Mouse (Mus musculus) natural killer cell, adult 2 months (primary cell): ENCODE results near the gene Agpat3.

ENCODE experiments used
- DNase-seq, 2 experiments: peaks; one replicate each; pipeline ENCODE4 v3.0.0; 2022; ENCODE audit warnings: low spot score in 2 of 2

Gene Agpat3

DNA sequence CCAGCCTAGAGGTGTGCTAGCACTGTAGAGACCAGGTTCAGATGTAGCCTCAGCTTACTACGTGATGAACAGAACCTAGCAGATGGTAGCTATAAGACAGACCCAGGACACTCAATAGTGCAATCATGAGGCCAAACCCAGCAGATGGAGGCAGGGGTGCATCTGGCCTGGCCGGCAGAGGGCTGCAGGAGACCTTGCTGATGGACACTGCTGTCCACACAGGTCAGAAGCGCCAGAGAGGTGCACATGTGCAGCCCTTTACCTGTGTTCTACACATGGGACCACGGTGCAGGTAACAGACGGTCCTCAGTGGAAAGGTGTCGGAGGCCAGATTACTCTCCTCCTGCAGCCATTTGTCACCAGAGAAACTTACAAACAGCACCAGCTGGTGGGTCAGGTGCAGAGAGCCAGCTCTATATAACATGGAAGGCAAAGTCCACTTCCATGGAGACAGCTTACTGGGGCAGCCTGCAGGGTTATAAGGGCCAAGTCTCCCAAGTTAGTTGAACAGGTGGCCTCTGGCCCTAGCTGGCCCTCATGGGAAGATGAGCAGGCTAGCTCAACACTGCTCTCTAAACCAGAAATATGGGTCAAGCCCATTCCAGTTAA is 27.6 kb downstream of the Agpat3 start:
- no peak for DNase-seq

- DNase-seq, result no peak
Observed at GRCm38 (mm10) chr10:78323214-78323880, 28.9 kb downstream of the Agpat3 start.

DNA sequence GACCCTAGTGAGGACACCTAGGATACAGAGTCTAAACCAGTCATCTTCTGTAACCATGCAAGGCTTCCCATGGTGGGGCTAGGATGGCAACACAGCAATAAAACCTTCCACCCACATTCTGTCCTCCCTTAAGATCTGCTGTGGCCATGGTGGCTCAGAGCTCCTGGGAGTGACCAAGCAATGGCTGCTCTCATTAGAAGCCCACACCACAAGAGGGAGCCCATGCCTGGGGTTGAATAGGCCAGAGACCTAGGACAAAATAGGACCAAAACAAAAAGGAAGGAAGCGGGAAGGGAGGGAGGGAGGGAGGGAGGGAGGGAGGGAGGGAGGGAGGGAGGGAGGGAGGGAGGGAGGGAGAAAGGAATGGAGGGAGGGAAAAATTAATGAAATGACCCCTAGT is 29.5 kb downstream of the Agpat3 start:
- DNase-seq, result no peak

DNA sequence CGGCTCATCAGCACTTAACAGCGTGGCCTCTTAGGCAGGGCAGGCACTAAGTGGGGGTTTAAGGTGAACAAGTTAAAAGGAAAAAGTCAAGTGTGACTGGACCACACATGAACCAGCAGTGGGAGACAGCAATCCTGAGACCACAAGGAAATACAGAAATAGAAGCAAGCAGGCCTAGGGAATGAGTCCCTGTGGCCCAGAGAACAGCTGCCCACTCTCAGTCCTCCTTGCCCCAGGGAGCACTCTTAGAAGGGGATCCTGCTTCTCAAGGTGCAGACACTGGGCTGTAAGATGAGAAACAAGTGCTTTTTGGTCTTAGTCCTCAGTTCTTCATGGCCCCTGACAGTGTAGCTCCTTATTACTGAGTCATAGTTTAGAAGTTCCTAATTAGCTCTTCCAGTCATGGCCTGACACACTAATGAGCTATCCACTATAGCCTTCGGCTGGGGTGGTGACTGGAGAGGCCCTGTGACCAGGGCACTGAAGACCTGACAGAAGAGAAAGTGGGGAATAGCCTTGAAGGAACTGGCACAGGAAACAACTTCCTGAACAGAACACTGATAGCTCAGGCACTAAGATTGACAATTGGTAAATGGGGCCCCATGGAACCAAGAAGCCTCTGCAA is 31.0 kb downstream of the Agpat3 start:
- DNase-seq, result no peak

GRCm38 (mm10) chr10:78320526-78320925 is 31.8 kb downstream of the Agpat3 start:
- DNase-seq, result no peak

- no peak for DNase-seq
Observed at GRCm38 (mm10) chr10:78319940-78320339, 32.3 kb downstream of the Agpat3 start.

- DNase-seq, result no peak
Observed at GRCm38 (mm10) chr10:78317270-78317923, 34.9 kb downstream of the Agpat3 start.

DNA sequence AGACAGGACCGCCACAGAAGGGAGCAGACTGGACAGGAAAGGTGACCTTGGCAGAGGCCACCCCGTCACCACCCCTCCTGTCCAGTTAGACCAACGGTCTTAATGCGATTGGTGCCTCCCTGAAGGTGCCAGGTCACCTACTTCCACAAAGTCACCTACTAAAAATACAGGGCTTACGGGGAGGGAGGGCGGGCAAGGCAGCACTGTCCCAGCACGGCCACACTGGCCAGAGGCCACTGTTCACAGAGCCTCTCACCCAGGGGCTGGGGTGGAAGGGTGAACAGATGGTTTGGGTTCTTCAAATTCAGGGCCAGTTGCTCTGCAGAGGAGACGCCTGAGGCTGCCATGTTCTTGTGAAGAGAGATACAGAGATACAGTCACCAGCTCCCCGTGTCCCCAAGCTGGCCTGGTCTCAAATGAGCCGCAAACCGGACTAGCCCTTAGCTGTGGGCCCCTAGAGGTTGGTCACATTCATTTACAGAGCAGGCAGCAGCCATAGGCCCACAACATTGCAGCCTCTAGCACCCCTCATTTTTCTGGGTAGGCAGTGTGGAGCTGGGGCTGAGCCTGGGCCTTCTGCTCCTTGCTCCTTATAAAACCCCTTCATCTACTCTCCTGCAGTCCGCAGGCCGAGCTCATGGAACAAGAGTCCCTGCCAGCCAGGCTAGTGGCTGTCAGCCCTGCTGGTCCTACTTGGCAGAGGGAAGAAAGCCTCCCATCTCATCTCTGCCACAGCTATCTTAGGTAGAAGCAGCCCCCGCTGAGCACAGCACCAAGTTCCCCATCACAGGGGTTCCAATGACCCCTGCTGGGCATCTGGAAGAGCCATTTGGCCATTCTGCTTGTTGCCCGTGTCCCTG is 35.8 kb downstream of the Agpat3 start:
- no peak for DNase-seq

DNA sequence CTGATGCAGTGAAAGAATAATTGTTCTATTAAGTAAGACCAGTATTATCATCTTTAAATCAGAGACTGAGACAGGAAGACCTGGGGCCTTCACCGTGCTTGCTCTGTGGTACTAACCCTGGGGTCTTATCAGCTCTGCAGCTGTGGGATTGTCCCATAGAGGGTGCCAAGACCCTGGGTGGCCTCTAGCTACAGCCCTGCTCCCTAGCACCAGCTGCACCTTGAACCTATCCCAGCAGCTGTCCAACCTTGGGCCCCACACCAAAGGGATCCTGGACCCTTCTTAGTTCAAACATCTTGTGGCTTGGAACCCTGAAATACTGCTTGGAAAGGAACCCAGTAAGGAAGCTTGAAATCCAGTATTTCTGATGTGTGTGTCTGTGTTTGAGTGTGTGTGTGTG is 37.1 kb downstream of the Agpat3 start:
- no peak for DNase-seq

GRCm38 (mm10) chr10:78311886-78312635 is 40.2 kb downstream of the Agpat3 start:
- no peak for DNase-seq

DNA sequence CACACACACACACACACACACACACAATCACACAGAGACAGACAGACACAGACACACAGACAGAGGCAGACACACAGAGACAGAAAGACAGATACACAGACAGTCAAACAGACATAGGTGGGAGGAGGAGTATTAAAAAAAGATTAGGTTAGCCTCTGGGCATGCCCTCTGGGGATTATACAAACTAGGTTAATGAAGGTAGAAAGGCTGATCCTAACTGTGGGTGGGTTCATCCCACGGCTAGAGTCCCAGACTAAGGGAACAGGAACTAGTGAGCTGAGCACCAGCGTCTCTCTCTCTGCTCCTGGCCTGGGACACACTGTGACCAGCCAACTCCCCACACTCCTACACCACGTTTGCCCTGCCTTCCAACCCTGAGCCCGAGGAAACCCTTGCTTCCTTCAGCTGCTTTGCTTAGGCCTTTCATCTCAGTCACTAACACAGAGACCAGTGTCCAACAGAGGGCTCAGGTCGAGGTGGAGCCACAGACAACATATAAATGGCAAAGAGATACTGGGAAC is 41.5 kb downstream of the Agpat3 start:
- no peak for DNase-seq

DNA sequence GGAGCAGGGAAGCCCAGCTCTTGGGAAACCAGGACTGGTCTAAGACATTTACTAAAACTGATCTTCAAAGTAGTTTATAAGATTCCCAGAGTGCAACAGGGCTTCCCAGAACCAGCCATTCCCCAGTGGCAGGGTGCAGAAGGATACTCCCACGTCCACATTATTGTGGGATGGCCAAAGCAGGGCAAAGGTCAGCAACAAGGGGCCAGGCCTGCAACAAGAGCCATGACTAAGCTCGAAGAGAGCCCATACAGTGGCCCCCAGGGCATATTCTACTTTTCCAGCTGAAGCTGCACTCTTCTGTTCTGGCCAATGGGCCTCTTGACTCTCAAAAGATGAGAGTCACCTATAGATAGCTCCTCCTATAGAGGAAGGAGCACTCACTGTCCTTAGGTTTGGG is 43.7 kb downstream of the Agpat3 start:
- no peak for DNase-seq

GRCm38 (mm10) chr10:78307391-78307790 is 44.9 kb downstream of the Agpat3 start:
- DNase-seq, result no peak

DNA sequence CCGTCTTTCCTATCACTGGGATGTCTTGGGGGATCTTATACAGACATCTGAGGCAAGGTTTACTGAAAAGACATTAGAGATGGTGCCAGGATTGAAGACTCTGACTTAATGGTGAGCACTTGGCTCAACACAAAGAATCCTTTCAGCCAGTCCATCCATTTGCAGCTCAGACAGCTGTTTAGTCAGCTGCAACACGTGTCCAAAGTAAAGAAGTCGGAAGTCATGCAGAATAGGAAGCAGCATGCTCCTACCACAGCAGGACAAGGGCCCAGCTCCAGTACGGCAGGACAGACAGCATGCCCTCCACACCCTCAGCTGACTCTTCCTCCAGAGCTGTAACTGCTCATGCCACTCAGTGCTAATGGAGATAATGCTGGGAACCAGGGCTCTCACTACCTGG is 46.3 kb downstream of the Agpat3 start:
- no peak for DNase-seq

- peak; percentile 24 to 53 for DNase-seq
Observed at GRCm38 (mm10) chr10:78304996-78305395, 47.3 kb downstream of the Agpat3 start.

DNA sequence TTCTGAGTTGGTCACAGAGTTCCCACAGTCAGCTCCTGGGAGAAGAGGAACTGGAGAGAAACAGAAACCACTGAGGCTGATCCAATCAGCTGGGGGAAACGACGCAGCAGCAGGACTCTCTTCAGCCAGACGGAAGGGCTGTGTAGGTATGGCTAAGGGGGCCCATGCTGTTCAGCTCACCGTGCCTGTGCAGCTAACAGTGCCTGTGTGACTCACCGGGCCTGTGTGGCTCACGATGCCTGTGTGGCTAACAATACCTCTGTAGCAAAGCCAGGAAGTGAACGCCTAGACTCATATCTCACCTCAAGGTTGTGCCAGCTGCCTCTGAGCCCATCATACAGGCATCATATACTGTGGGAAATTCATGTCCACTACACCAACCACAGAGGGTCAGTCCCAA is 48.6 kb downstream of the Agpat3 start:
- peak; percentile 78 to 83 for DNase-seq

DNA sequence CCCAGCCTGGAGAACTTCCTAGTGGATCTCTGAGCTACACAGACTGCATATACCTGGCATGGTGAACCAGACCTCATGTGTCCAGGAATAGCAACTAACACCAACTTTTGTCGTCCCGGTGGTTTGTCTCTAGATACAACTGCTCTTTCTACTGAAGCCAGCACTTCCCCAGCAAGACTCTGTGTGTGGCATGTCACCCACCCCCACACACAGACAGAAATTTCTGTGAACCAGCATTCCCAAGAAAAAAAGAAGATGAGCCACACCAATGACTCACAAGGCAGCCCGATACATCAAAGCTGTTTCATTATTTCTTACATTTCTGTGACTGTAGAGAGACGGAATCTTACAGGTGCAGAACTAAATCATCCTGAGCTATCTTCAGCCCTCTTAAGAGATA is 52.2 kb downstream of the Agpat3 start:
- DNase-seq, result no peak

DNA sequence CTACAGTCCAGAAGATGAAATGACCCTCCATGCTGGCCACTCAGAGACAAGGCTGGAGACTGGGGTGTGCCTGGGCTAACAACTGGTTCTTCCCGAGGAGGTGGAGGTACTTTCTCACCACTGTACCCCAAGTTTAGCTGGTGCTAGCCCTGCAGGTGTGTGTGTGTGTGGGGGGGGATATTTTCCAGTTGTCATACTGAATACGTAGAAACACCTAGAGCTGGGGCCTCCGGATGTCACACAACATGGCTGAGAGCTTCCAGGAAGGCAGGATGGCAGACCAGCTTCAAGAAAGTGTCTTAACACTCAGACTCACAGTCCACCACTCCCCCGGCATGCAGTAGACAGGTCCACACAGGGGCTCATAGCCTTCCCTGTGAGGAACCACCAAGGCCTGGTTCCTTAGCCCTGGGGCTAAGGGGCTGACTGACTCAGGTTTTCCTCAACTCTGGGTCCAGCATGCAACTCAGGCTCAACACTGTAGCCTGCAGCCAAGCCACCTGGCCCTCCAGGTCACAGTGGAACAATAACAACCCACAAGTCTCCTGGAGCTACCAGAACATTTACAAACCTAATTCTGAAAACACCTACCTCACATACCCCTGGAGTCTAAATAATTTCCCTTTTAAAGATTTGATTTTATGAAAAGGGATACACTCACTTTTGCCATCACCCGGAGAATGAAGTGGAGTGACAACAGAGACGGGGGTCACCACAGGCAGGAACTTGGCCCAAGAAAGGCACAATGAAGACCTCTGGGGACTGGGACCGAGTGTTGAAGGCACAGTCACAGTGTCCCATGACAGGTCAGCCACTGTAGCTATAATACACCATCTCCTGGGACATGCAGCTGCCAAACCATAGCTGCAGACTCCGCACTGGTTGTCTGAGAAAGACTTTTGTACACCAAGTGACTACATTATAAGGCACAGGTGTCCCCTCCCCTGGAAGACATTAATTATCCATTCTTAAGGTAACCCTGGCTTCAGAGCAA is 53.3 kb downstream of the Agpat3 start:
- peak; percentile 44 to 55 for DNase-seq
